Mouse (Mus musculus) CH12.LX (cell line): Measurements from ENCODE around the gene Lca5l.

Source experiments
- CTCF ChIP-seq, 2 experiments: IDR thresholded peaks in 1 of 2; conservative IDR thresholded peaks in 1 of 2; 2 replicates each; pipeline ENCODE4 v1.5.1; 2011 to 2012; ENCODE audit warnings: low read depth in 2 of 2, low read length in 2 of 2, improper control_type of control experiment in 1 of 2, inconsistent platforms in 1 of 2, mild to moderate bottlenecking in 1 of 2, moderate library complexity in 1 of 2
- E2F4 ChIP-seq: IDR thresholded peaks from 2 replicates; pipeline ENCODE4 v1.6.1; 2011; ENCODE audit warnings: low read depth, low read length, improper control_type of control experiment; ENCODE audit not compliant: insufficient replicate concordance
- ELF1 ChIP-seq: IDR thresholded peaks from 2 replicates; pipeline ENCODE4 v1.6.1; 2014; ENCODE audit warnings: low read depth, mild to moderate bottlenecking, inconsistent platforms, low read length, improper control_type of control experiment
- EP300 ChIP-seq: IDR thresholded peaks from 2 replicates; pipeline ENCODE4 v1.6.1; 2011; ENCODE audit warnings: low read length, improper control_type of control experiment
- GABPA ChIP-seq: IDR thresholded peaks from 2 replicates; pipeline ENCODE4 v1.6.1; 2012; ENCODE audit warnings: low read depth, low read length, improper control_type of control experiment, inconsistent platforms; ENCODE audit not compliant: insufficient replicate concordance
- MAFK ChIP-seq: IDR thresholded peaks from 2 replicates; pipeline ENCODE4 v1.6.1; 2011; ENCODE audit warnings: low read length, improper control_type of control experiment; ENCODE audit not compliant: insufficient replicate concordance
- MAZ ChIP-seq: IDR thresholded peaks from 2 replicates; pipeline ENCODE4 v1.6.1; 2012; ENCODE audit warnings: low read depth, mild to moderate bottlenecking, inconsistent platforms, low read length, improper control_type of control experiment, moderate library complexity
- MYC ChIP-seq: IDR thresholded peaks from 2 replicates; pipeline ENCODE4 v1.6.1; 2011; ENCODE audit warnings: low read depth, mild to moderate bottlenecking, improper control_type of control experiment, low read length
- NELFE ChIP-seq: IDR thresholded peaks from 2 replicates; pipeline ENCODE4 v1.6.1; 2011; ENCODE audit warnings: low read depth, low read length, improper control_type of control experiment
- POLR2A ChIP-seq: IDR thresholded peaks from 2 replicates; pipeline ENCODE4 v1.6.1; 2011; ENCODE audit warnings: low read depth, mild to moderate bottlenecking, improper control_type of control experiment, low read length
- POLR2AphosphoS2 ChIP-seq: IDR thresholded peaks from 2 replicates; pipeline ENCODE4 v1.6.1; 2011; ENCODE audit warnings: low read depth, low read length, improper control_type of control experiment
- RAD21 ChIP-seq: IDR thresholded peaks from 2 replicates; pipeline ENCODE4 v1.6.1; 2011; ENCODE audit warnings: low read depth, mild to moderate bottlenecking, low read length, improper control_type of control experiment, moderate library complexity
- ZC3H11A ChIP-seq: IDR thresholded peaks from 2 replicates; pipeline ENCODE4 v1.6.1; 2012; ENCODE audit warnings: low read depth, mild to moderate bottlenecking, inconsistent platforms, low read length, improper control_type of control experiment

GRCm38 (mm10) chr16:96179156-96179555 lies 12.9 kb downstream of the Lca5l start:
- TF ChIP-seq ELF1 (no peak), RAD21 (no peak; the same call in 1 of the 2 replicates), ZC3H11A (no peak), POLR2A (no peak), E2F4 (no peak), CTCF (conservative IDR thresholded peaks at IDR 0.05 in 1 of 2, IDR thresholded peaks at IDR 0.05 in 1 of 2; ENCODE audit: low read depth in 2 of 2, low read length in 2 of 2) (no peak; a peak in 1 of 4 replicates), EP300 (no peak), MAFK (no peak), MAZ (no peak), POLR2AphosphoS2 (no peak), NELFE (no peak), MYC (no peak), GABPA (no peak)
